Mouse (Mus musculus) bone marrow, adult 2 months (tissue): ENCODE results near the gene 1190005I06Rik. TPM values are rescaled to one million over a fixed set of nuclear protein-coding genes. Genes with fewer than 3 reads are reported as not detected.

Source experiments
- H3K27ac ChIP-seq: fragments of 200-500 bp; 2 replicates; pipeline ENCODE4 v1.5.1; 2012; ENCODE audit warnings: low read depth, mild to moderate bottlenecking, control low read depth, inconsistent platforms, low read length; ENCODE audit not compliant: control insufficient read depth, poor library complexity, insufficient read depth
- H3K4me1 ChIP-seq: fragments of 200-500 bp; 2 replicates; pipeline ENCODE4 v1.6.1; 2011; ENCODE audit warnings: low read length; ENCODE audit not compliant: control insufficient read depth, insufficient read depth
- H3K4me3 ChIP-seq: fragments of 200-500 bp; replicated peaks from 2 replicates; pipeline ENCODE3; 2011; ENCODE audit warnings: mild to moderate bottlenecking, low read depth, low read length, control low read depth; ENCODE audit not compliant: control insufficient read depth
- CTCF ChIP-seq: fragments of 200-500 bp; IDR thresholded peaks from 2 replicates; pipeline ENCODE4 v1.5.1; 2011; ENCODE audit warnings: low read length, control low read depth; ENCODE audit not compliant: control insufficient read depth, insufficient read depth
- POLR2A ChIP-seq: fragments of 200-500 bp; IDR thresholded peaks from 2 replicates; pipeline ENCODE4 v1.6.1; 2011; ENCODE audit warnings: low read depth, mild to moderate bottlenecking, control low read depth, low read length, borderline replicate concordance; ENCODE audit not compliant: control insufficient read depth
- whole genome bisulfite sequencing: fragments of 180-500 bp; shearing (Covaris S2); methylation state at CpG from one replicate; pipeline ENCODE4 v1.1.7; 2018; 5-methylcytosine and 5-hydroxymethylcytosine counted together
- polyA plus RNA-seq: library from polyadenylated mRNA; stranded (reverse); fragments of >200 nt; gene quantifications from 2 replicates; pipeline ENCODE4 v1.2.4, GENCODE M21; 2011; ENCODE audit warnings: low replicate concordance; ENCODE audit not compliant: missing spikeins, insufficient read depth, insufficient read length

1190005I06Rik gene
- polyA plus RNA-seq, 1 experiment, result not detected

DNA sequence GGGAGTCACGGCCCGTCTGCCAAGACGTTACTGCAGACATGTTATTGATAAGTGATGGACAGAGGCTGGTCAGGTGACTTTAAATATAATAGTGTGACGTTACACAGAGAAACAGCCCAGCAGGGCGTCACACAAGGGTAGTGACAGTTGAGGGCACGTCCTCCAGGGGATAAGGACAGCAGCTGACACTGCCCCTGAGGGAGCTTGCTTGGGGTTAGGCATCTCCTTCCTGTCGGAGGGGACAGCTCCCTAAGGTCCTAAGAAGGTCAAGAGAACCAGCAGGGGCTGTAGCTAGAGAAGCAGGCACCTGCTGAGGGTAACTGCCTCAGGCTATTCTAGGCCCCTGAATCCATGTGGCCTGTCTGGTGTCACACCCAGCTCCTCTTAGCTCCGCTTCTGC lies 75.9 kb downstream of the 1190005I06Rik start:
- Histone ChIP-seq H3K4me1 (peaks cover 5% of the 10 kb centered on the region), H3K4me3 (no peak overlapping the region), H3K27ac (peak overlapping the region; percentile 85)
- no peak for TF ChIP-seq CTCF
- no peak for TF ChIP-seq POLR2A
- 74% methylated on average over 8 of the region's 8 CpGs for WGBS

DNA sequence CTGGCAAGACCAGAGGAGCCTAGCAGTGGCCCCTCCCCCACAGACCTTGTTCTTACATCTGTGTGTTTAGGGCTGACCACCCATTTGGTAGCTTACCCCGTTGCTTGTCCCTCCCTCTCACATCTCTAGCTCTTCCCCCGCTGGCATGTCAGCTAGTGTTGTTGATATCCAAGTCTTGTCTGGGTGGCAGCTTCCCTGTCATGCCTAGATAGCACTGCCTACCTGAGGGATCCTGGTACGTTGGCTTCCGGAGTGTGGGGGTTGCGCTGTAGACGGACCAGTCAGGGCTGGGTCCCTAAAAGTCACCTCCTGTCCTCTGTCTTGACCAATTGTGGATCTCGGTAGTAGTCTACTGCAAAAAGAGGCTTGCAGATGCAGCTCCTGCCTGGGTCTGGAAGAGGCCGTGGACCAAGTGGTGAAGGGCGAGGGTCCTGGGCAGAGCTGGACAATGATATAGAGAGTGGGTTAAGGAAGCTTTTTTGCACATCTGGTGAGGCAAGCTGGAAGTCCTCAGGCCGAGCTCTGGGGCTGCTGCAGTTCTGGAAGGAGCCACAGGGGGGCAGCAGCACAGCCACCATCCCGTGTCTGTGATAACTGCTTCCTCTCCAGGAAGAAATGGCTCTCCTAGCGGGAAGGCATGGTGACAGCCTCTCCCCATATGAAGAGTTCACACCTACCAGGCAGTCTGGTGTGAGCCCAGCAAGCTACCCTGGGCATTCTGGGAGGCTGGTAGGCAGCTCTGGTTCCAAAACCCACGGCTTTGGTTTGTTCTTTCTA lies 77.3 kb downstream of the 1190005I06Rik start:
- Histone ChIP-seq H3K4me1 (peaks cover 5% of the 10 kb centered on the region), H3K4me3 (no peak overlapping the region), H3K27ac (no peak overlapping the region; the same call in 1 of the 2 replicates)
- 62% methylated on average over 13 of the region's 13 CpGs for WGBS
- TF ChIP-seq POLR2A (no peak), CTCF (peak; percentile 84)

DNA sequence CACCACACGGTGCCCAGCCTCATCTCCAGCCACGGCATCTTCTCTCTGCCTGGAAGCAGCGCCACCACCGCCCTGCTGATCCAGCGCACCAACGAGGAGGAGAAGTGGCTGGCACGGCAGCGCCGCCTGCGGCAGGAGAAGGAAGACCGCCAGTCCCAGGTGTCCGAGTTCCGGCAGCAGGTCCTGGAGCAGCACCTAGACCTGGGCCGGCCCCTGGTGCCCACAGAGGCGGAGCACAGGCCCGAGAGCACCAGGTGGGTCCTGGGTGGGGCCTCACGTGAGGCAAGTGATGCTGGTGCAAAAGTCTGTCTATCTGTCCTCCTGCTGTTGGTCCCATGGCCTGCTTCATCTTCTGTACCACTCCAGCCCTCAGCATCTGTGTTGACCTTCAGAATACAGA lies 78.3 kb downstream of the 1190005I06Rik start:
- 90% methylated on average over 17 of the region's 17 CpGs for WGBS
- H3K27ac ChIP-seq, result no peak overlapping the region
- H3K4me3 ChIP-seq, result no peak overlapping the region
- TF ChIP-seq CTCF (no peak), POLR2A (no peak)
- H3K4me1 ChIP-seq, result peaks cover 7% of the 10 kb centered on the region

DNA sequence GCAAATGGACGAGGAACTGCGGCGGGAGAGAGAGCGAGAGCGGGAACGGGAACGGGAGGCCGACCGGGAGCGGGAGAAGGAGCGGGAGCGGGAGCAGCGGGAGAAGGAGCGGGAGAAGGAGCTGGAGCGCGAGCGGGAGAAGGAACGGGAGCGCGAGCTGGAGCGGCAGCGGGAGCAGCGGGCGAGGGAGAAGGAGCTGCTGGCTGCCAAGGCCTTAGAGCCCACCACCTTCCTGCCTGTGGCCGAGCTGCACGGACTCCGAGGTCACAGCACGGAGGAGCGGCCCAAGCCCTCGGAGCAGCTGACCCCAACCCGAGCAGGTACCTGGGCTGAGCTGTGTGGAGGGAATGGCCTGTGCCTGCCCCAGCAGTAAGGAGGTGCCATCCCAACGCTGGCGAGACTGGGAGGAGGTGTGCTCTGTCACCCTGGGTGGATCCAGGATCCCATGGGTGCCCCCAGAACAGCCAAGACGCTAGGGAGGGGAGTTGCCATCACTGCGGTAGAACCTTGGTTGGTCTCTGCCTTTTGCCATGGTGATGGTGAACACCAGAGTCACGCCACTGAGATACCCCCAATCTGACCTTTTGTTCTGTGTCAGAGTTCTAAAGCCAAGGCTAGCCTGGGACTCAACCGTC lies 79.2 kb downstream of the 1190005I06Rik start:
- 95% methylated on average over 37 of the region's 37 CpGs for WGBS
- no peak overlapping the region for H3K4me3 ChIP-seq
- TF ChIP-seq CTCF (no peak), POLR2A (no peak)
- peaks cover 10% of the 10 kb centered on the region for H3K4me1 ChIP-seq
- no peak overlapping the region for H3K27ac ChIP-seq

DNA sequence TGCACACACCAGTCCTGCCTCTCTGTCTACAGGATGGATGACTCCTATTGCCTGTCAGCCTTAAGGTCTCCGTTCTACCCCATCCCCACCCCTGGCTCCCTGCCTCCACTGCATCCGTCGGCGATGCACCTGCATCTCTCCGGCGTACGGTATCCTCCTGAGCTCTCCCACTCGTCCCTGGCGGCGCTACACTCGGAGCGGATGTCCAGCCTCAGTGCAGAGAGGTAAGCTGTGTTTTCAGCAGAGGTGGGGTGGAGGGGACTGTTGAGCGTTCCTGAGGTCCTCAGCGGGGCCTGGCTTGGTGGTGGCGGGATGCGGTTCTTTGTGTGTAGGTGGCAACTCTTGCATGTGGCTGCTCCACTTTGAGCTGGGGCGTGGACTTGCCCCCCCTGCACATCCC lies 79.7 kb downstream of the 1190005I06Rik start:
- Histone ChIP-seq H3K27ac (no peak overlapping the region), H3K4me3 (no peak overlapping the region), H3K4me1 (peaks cover 11% of the 10 kb centered on the region)
- TF ChIP-seq POLR2A, result no peak
- TF ChIP-seq CTCF, result no peak
- 95% methylated on average over 17 of the region's 17 CpGs for WGBS

DNA sequence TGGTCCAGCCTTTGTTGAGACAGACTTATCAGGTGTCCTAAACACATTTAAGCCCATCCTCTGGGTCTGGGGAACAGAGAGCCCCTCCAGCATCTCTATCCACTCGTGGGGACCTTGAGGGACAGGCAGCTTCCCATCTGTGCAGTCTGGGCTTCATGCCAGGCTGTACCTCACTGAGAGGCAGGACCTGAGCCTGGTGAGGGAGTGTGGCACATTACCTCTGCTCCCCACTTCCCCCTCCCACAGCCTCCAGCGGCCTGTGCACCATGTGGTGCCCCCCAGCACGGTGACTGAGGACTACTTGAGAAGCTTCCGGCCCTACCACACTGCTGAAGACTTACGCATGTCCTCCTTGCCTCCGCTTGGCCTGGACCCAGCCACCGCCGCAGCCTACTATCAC lies 80.8 kb downstream of the 1190005I06Rik start:
- 60% methylated on average over 8 of the region's 8 CpGs for WGBS
- Histone ChIP-seq H3K4me3 (no peak overlapping the region), H3K4me1 (peaks cover 10% of the 10 kb centered on the region), H3K27ac (no peak overlapping the region)
- TF ChIP-seq CTCF (no peak), POLR2A (no peak)

DNA sequence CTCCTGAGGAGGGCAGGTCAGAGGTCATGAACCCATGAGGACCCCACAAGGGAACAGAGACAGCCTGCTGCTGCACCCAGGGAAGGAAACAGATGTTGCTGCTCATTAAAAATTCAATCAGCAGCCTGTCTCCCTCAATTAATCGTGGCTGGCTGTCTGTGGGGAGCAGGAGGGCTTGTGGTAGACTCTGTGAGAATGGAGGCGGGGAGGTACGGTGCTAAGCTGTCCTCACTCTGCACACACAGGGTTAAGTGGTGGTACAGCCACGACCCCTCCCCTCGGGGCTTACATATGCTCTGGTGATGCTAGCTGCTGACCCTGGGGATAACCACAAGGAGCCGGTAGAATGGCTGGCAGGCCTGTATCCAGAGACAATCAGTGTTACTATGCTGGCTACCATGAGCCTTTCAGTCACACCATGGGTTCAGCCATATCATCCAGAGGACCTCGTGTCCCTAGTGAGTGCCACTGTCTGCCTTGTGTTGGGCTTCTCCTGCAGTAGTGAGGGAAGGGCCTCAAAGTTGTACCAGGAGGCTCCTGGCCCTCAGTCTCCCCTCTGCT lies 82.2 kb downstream of the 1190005I06Rik start:
- H3K4me3 ChIP-seq, result no peak overlapping the region
- H3K27ac ChIP-seq, result no peak overlapping the region
- TF ChIP-seq CTCF, result no peak
- no peak for TF ChIP-seq POLR2A
- WGBS, result 62% methylated on average over 7 of the region's 7 CpGs
- peaks cover 10% of the 10 kb centered on the region for H3K4me1 ChIP-seq
